Mouse (Mus musculus) heart, adult 11 months (tissue): Measurements from ENCODE around the gene Bmp7.

Experiments used
- DNase-seq: peaks from one replicate; pipeline ENCODE4 v3.0.0; 2022

Bmp7 gene

GRCm38 (mm10) chr2:172845536-172846310, 94.4 kb downstream of the Bmp7 start:
- no peak for DNase-seq

DNA sequence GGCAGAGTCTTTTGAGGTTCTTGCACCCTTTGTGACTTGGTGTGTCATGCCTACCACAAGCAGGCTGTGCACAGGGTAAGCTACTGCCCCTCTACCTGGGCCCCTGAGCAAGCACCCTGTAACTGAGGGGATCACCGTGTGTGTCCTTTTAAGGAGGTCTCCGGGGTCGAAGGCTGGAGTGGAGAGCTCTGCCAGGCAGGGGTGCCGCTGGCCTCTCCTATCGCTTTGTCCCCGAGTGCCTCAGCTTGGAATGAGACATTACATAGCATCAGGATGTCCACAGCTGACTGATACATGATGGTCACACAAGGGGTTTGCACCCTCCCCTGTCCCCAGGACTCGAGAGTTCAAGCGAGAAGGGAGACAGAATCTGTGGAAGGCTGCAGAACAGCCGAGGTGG, 96.2 kb downstream of the Bmp7 start:
- DNase-seq: no peak

GRCm38 (mm10) chr2:172842306-172842705, 97.8 kb downstream of the Bmp7 start:
- no peak for DNase-seq

DNA sequence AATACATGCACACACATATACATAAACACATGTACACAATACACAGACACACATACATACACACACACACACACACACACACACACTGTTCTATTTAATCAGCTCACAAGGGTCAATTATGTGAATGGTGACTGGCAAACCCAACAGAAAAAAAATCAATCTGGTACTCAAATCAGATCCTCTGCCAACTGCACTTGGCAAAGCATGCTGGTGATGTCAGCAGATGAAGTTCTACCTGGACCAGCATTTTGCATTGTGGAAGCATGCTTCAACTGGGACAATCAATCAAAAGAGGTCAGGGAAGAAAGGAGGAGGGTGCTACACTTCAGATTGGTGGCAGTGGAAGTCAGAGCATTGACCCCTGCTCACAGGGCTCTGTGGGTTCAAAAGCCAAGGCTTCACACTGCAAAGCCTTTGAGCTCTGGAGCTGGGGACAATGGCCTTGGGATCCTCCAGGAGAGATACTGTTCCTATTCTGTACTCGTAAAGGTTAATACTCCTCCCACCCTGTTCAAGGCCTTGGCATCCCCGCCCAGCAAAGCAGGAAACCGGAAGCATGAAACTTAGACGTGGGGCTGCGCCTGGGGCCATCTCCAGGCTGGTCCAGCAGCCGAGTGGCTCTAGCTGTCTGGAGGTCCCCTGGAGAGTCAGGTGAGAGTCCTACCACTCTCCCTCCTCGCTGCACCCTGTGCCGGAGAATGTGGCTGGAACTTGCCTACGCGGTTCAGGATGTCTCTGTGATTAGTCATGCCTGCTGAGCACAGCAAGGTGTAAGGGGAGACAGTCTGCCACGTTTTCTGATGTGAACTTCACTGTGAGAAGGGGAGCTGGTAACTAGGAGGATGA, 99.0 kb downstream of the Bmp7 start:
- DNase-seq: no peak

- no peak for DNase-seq
Measured at GRCm38 (mm10) chr2:172839317-172839980, 100.7 kb downstream of the Bmp7 start.

DNA sequence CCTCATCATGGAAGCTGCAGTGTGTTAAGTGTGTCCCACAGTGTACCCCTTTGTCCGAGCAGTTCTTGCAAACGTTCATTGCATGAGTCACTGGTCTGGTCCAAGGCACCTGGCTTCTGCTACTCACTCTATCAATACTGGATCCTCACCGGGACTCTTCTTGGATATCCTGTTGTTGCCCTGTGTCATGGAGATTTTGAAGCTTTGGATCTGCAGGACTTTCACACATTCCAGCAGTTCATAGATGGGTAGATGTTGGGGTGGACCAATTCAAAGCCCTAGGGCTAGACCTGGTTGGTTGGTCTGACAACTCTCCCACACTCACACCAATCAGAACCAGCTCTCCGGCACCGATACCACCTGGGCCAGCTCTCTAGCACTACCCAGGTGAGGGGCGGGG, 103.6 kb downstream of the Bmp7 start:
- DNase-seq: no peak

DNA sequence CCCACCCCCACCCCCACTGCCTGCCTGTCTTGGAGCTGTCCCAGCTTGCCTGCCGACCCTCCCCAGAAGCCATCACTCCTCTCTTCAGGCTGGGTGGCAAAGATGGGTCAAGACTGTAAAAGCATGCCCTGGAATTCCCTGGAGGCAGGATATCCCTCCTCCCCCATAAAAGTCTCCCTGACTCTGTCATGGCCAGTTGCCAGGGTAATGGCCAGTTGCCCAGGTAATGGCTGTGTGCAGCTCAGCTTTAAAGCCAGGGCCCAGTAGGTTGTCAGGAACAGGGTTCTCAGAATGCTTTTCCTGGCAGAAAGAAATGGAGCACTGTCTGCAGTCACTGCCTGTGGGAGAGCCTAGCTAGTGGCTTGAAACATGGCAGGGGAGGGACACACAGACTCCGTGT, 106.9 kb downstream of the Bmp7 start:
- DNase-seq: no peak

DNA sequence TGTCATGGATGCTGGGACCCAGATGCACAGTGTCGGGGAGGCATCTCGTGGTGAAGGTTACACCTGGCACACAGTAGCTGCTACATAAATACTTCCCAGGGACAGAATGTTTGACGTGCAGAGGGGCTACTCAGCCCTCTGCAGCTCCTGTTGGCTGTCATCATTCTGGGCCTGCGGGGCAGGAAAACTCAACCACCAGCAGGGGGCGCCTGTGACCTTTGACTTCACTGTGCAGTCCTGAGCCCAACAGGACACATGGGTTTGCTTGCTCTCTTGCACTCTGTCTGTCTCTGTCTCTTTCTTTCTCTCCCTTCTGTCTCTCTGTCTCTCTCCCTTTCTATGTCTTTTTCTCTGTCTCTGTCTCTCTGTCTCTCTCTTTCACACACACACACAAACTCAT, 108.4 kb downstream of the Bmp7 start:
- no peak for DNase-seq

DNA sequence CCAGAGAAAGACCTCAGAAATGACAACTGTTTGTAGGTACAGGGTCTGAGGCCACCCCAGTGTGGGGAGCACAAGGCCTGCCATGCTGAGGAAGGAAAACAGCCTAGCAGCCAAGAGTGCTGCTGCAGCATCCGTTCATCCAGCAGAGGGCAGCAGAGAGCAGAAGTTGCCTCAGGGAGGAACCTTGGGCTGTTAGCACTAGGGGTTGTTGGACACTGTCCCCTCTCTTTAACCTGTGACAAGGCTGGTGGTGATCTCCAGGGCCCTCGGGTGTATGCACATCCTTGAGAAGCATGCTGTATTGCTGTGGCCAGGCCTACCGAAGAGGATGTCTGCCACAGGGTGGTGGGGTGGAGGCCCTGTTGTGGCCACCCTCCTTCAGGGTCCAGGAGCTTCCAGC, 109.0 kb downstream of the Bmp7 start:
- DNase-seq: peak; percentile 93

DNA sequence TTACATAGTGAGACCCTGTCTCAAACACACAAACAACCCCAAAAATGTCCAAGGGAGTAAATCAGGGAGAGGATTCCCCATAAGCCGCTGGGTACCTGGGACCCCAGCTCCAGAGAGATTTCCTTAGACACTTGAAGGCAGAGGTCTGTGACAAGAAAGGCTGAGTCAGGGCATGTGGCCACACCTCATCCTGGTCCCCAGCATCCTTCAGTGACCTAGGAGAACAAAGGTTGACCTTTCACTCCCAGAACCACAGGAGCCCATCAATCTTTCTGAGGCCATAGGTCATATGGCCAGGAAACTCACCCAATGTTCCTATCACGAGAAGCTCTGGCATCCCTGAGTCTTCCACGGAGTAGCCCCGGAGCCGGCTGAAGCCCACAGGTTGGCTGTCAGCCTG, 111.9 kb downstream of the Bmp7 start:
- no peak for DNase-seq

DNA sequence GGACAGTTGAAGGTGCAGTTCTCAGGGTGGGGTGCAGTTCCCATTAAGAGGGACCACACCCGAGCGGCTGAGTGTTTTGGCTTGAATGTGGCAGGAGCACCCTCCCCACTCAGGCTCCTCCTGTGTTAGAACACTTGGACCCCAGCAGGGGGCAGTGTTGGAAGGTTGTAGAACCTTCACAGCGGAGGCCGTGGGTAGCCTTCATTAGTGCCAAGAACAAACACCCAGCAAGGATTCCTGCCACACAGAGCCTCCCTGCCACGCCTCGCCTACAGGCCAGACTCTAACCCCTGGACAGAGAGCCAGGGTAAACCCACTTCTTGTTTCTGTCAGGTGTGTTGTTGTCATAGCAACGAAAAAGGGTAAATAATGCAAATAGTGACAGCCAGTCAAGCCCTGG, 112.6 kb downstream of the Bmp7 start:
- DNase-seq: no peak

DNA sequence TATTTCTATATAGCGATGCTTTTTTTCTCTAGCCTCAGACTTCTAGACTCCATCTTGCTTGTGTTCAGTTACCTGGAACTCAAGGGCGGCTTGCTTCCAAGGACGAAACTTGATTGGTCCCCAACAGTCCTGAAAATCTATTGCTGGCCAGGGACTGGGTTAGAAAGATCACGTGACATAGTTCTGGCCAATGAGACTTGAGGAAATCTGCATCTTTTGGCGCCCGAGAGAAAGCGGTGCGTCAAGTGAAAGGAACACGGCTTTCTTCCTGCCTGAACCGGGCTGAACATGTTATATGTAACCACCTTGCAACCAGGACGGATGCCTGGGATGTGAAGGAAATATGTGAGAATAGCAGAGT, 114.4 kb downstream of the Bmp7 start:
- no peak for DNase-seq

DNA sequence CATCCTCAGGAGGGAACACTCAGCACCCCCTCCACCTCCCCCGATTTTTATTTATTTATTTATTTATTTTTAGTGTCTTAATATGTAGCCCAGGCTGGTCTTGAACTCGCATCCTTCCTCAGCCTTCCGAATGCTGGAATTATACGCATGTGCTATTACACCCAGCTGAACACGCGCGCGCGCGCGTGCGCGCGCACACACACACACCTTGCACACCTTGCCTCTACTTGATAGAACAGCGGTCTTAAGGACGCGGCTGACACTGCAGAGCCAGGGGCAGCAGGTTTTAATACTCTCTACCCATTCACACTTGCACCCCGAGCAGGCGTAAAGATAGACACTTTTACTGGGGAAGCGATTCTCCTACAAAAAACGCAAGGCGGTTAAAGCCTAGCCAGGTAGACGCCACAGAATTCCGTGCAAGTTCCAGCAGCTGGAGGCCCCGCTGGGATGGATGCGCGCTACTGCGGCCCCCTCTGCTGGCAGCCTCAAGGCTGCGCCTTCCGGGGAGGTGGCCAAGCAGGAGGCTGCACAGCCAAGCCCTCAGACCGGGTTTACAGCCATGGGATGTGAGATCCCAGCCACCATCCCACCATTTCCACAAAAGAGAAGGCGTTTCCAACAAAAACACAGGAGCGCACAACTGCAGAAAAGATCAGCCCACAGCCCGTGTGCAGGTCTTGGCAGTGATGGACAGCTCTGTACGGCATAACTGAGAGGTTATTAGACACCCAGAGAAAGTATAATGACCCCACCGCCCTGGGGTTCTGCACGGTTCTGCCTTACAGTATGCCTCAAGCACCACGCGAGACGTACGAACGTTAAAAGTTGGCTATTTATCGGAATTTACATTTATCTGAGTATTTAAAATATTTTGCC, 115.0 kb downstream of the Bmp7 start:
- DNase-seq: no peak

GRCm38 (mm10) chr2:172818631-172819230, 121.4 kb downstream of the Bmp7 start:
- no peak for DNase-seq
